Mouse (Mus musculus) midbrain, embryonic 10.5 days (tissue): Measurements from ENCODE around the gene Deaf1. TPM values are rescaled to one million over a fixed set of nuclear protein-coding genes. Genes with fewer than 3 reads are reported as not detected.

Source experiments
- DNase-seq: peaks from one replicate; pipeline ENCODE4 v3.0.0-alpha.2; 2017; ENCODE audit warnings: low spot score
- H3K27ac ChIP-seq: fragments of 300-500 bp; sonication (generic); replicated peaks from 2 replicates; pipeline ENCODE4 v1.5.1; 2016; ENCODE audit warnings: mild to moderate bottlenecking
- H3K27me3 ChIP-seq: fragments of 300-500 bp; sonication (generic); 2 replicates; pipeline ENCODE4 v1.6.1; 2016; ENCODE audit warnings: low read depth, mild to moderate bottlenecking; ENCODE audit not compliant: poor library complexity, severe bottlenecking
- H3K36me3 ChIP-seq: fragments of 300-500 bp; sonication (generic); 2 replicates; pipeline ENCODE4 v1.6.1; 2016; ENCODE audit warnings: mild to moderate bottlenecking, moderate library complexity
- H3K4me1 ChIP-seq: fragments of 300-500 bp; sonication (generic); 2 replicates; pipeline ENCODE4 v1.6.1; 2016
- H3K4me3 ChIP-seq: fragments of 300-500 bp; sonication (generic); 2 replicates; pipeline ENCODE4 v1.5.1; 2016; ENCODE audit warnings: mild to moderate bottlenecking, moderate library complexity
- H3K9me3 ChIP-seq: fragments of 300-500 bp; sonication (generic); replicated peaks from 2 replicates; pipeline ENCODE4 v1.6.1; 2016; ENCODE audit warnings: mild to moderate bottlenecking
- WGBS: fragments of 180-500 bp; shearing (Covaris S2); methylation state at CpG from one replicate; pipeline ENCODE4 v1.1.7; 2016; 5-methylcytosine and 5-hydroxymethylcytosine counted together
- polyA plus RNA-seq: library from polyadenylated mRNA; unstranded; fragments of >200 nt; fragmentation: Nextera tagmentation; extraction: Ambion mirVana; gene quantifications from 2 replicates; pipeline ENCODE4 v1.2.1, GENCODE M21; 2016

Deaf1 gene
- polyA plus RNA-seq = 57.4 and 67.2 TPM in 2 replicates

DNA sequence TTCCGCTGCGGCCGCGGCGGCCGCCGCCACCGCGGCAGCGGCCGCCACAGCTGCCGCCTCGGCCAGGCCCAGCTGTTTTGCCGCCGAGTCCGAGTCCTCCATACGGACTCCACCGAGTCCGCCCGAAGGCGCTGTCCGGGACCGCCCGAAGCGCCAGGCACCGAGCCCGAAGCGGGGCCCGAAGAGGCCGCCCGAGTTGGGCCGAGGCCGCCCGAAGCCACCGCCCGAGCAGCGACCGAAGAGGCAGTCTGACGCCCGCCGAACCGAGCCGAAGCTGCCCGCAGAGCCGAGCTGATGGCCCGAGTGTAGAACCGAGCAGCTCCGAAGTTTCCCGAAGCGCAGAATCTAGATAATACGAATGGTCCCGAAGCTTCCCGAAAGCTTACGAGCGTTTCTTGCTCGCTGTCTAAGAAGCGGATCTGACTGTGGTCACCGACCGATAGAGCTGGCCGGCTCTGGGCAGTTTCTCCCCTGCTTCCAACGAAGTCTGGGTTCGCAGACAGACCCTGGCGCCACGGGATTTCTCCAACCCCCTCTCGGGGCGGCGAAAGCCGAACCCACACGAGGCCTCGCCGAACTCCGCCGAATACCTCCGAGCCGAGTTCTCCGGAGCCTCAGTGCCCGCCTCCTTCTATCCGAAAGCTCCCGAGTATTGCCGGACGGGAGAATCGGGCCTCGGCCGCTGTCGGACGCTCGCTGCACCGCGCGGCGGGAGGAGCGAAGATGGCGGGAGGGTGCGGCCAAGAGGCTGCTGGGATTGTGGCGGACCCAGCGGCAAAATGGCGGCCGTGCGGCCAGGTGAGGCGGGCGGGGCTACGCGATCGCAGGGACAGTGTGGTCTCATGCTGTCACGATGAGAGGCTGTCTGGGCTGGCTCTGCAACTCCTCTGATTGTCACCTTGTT is at the start of gene Deaf1, which contains the start of gene Tmem80:
Deaf1 (minus strand) TSS at position 222 of the 904 bp plus-strand sequence.
Tmem80 (plus strand) TSS at position 271 of the 904 bp plus-strand sequence.
- peak; percentile 98 for DNase-seq
- Histone ChIP-seq H3K9me3 (no peaks in the 10 kb centered on the region), H3K4me3 (peak within 1 kb of the TSS; percentile 77), H3K4me1 (peaks cover 46% of the 10 kb centered on the region), H3K27ac (peak within 1 kb of the TSS; percentile 99), H3K27me3 (no peaks in the 10 kb centered on the region), H3K36me3 (peaks cover 33% of the 10 kb centered on the region)
- under 1% methylated on average over 105 of the region's 105 CpGs for WGBS

DNA sequence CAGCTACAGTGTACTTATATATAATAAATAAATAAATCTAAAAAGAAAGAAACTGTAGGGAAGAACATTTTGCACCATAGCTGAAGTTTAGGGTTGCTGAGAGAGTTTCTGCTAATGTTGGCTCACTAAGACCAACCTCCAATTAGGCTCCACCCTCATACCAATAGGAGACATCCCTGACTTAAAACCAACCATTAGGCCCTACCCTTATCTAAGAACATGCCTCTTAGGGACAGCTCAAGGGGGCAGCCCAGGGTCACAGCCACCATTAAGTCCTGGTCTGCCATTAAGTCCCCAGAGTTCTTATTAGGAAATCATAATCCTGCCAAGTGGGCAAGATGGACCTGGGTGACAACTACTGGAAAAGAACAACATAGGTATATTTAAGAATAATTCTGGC is 46.9 kb upstream of the Deaf1 start:
- Histone ChIP-seq H3K36me3 (no peaks in the 10 kb centered on the region), H3K4me1 (peaks cover 8% of the 10 kb centered on the region), H3K27me3 (no peaks in the 10 kb centered on the region), H3K27ac (no peak overlapping the region), H3K4me3 (no peak overlapping the region), H3K9me3 (no peaks in the 10 kb centered on the region)
- no peak for DNase-seq

DNA sequence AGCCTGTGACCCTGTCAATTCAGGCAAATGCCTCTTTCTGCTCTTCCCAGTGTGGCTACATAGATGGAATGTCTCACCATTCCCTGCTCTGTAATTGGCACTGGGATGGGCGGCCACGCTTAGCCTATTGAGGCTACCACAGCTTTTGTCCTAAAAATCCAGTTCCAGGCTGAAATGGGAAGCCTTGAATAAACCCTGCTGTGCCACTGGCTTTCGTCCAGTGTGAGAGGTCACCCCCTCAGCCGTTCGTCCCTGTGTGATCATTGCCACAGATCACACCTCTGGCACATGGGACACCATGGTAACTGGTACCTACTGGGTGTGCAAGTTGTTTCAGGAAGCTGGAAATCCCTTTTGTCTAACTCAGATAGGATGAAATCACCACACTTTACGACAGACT is 46.1 kb upstream of the Deaf1 start:
- no peaks in the 10 kb centered on the region for H3K27me3 ChIP-seq
- no peak overlapping the region for H3K4me3 ChIP-seq
- H3K4me1 ChIP-seq = peaks cover 8% of the 10 kb centered on the region
- H3K9me3 ChIP-seq = no peaks in the 10 kb centered on the region
- no peaks in the 10 kb centered on the region for H3K36me3 ChIP-seq
- whole genome bisulfite sequencing = 52% methylated on average over 6 of the region's 6 CpGs
- H3K27ac ChIP-seq = no peak overlapping the region
- no peak for DNase-seq

- peaks cover 8% of the 10 kb centered on the region for H3K4me1 ChIP-seq
- H3K4me3 ChIP-seq = no peak overlapping the region
- no peak for DNase-seq
- no peaks in the 10 kb centered on the region for H3K27me3 ChIP-seq
- H3K36me3 ChIP-seq = no peaks in the 10 kb centered on the region
- H3K27ac ChIP-seq = no peak overlapping the region
- WGBS = 78% methylated on average over 6 of the region's 6 CpGs
- no peaks in the 10 kb centered on the region for H3K9me3 ChIP-seq
These were observed 44.6 kb upstream of the Deaf1 start for GRCm38 (mm10) chr7:141371942-141372595.

DNA sequence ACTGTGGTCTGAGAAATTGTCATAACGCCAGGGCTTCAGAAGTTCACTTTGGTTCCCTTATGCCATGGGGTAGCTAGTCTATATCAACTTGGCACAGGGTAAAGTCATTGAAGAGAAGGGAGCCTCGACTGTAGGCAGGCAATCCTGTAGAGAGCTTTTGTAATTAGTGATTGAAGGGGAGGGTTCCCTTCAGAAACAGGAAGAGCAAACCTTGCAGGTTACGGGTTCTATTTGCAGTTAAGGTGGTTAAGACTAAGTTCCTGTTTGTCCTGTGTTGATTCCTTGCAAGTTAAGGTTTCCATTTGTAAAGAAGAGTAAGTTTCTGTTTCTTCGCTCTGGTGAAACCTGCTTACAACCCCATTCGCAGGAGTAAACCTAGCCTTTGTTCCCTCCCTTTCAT is 42.4 kb upstream of the Deaf1 start:
- Histone ChIP-seq H3K27me3 (no peaks in the 10 kb centered on the region), H3K4me3 (no peak overlapping the region), H3K4me1 (peaks cover 8% of the 10 kb centered on the region), H3K27ac (no peak overlapping the region), H3K9me3 (no peaks in the 10 kb centered on the region), H3K36me3 (no peaks in the 10 kb centered on the region)
- no peak for DNase-seq
- 72% methylated on average over 5 of the region's 5 CpGs for WGBS

DNA sequence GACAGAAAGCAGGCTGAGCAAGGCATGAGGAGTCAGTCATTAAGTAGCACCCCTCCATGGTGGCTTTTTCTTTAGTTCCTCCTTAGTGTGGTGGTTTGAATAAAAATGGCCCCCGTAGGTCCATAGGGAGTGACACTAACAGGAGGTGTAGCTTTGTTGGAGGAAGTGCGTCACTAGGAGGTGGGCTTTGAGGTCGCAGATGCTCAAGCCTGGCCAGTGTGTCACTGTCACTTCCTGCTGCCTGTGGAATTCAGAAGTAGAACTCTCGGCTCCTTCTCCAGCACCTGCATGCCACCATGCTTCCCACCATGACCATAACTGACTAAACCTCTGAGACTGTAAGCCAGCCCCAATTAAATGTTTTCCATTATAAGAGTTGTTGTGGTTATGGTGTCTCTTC is 39.9 kb upstream of the Deaf1 start:
- Histone ChIP-seq H3K27ac (no peak overlapping the region), H3K27me3 (peaks cover 9% of the 10 kb centered on the region), H3K4me1 (no peaks in the 10 kb centered on the region), H3K36me3 (no peaks in the 10 kb centered on the region), H3K9me3 (no peaks in the 10 kb centered on the region), H3K4me3 (no peak overlapping the region)
- WGBS = 89% methylated on average over 4 of the region's 4 CpGs
- no peak for DNase-seq

DNA sequence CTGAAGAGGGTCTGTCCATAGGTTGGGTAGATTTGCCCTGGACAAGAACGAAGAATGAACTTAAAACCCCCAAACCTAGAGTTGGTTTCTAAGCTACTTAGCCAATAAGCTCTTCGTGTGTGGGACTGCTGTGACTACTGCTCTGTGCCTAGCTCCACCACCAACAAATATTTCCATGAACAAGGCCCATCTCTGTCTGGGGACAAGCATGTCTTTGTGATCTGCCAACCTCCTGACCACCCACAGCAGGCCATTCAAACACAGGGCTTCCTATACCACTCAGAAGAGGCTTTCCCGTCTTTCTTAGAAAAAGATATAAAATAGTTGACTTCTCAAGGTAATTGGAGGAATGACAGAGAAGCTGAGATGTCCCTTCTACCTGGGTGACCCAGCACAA is 37.6 kb upstream of the Deaf1 start:
- peaks cover 31% of the 10 kb centered on the region for H3K27me3 ChIP-seq
- H3K36me3 ChIP-seq = no peaks in the 10 kb centered on the region
- WGBS = 81% methylated on average over 3 of the region's 3 CpGs
- H3K9me3 ChIP-seq = no peaks in the 10 kb centered on the region
- no peak for DNase-seq
- no peak overlapping the region for H3K27ac ChIP-seq
- H3K4me3 ChIP-seq = no peak overlapping the region
- peaks cover 7% of the 10 kb centered on the region for H3K4me1 ChIP-seq

DNA sequence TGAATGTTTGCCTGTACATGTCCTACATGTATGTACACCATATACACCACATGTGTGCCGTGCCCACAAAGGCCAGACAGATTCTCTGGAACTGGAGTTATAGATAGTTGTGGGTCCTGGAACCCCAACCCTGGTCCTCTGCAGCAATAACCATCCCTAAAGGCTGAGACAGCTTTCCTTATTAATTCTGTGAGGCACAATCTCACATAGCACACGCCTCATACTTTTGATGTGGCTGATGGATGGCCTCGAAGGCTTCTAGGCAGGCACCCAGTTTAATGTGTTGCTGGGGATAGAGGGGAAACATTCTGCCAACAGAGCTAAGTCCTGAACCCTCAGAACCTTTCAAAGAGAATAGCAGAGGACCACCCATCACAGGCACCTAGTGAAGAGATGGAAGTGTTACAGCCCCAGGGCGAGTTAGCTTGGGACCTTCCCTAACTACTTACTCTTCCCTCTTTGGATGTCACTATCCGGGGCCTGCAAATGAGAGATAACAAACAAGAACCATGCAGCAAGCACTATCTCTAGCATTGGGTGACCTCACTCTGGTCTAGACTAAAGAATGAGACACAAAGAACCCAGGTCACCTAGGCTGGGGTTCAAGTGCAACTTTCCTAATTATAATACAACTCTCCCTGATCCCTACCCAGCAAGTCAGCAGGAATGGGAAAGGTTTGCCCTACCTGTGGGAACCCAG is 37.0 kb upstream of the Deaf1 start:
- Histone ChIP-seq H3K4me1 (peaks cover 7% of the 10 kb centered on the region), H3K27me3 (peaks cover 37% of the 10 kb centered on the region), H3K27ac (no peak overlapping the region), H3K36me3 (no peaks in the 10 kb centered on the region), H3K4me3 (no peak overlapping the region), H3K9me3 (no peaks in the 10 kb centered on the region)
- WGBS = 85% methylated on average over 5 of the region's 5 CpGs
- DNase-seq = no peak

DNA sequence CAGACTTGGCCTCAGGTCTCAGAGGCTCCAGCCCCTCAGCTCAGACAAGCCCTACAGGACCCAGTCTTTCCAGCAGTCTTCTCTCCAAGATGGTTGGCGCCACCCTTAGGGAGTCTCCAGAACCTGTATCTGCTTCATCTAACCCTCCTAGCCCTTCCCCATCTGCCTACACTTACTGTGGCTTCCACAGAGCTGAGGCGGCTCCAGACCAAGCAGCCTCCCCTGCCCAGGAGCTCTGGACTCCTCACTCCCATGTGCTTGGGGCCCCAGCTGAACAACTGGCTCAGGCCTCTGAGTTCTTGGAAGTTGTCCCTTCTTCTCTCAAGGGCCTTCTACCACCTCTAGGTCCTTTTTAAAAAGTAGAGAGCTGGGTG is 36.2 kb upstream of the Deaf1 start:
- H3K27ac ChIP-seq = no peak overlapping the region
- H3K9me3 ChIP-seq = no peaks in the 10 kb centered on the region
- no peak for DNase-seq
- H3K4me3 ChIP-seq = no peak overlapping the region
- WGBS = 56% methylated on average over 2 of the region's 2 CpGs
- peaks cover 7% of the 10 kb centered on the region for H3K4me1 ChIP-seq
- H3K36me3 ChIP-seq = no peaks in the 10 kb centered on the region
- peaks cover 37% of the 10 kb centered on the region for H3K27me3 ChIP-seq

GRCm38 (mm10) chr7:141363106-141363751 is 35.7 kb upstream of the Deaf1 start:
- no peaks in the 10 kb centered on the region for H3K9me3 ChIP-seq
- H3K4me3 ChIP-seq = no peak overlapping the region; the same call in 1 of the 2 replicates
- H3K27me3 ChIP-seq = peaks cover 37% of the 10 kb centered on the region
- peaks cover 7% of the 10 kb centered on the region for H3K4me1 ChIP-seq
- no peaks in the 10 kb centered on the region for H3K36me3 ChIP-seq
- no peak overlapping the region for H3K27ac ChIP-seq
- peak; percentile 55 for DNase-seq
- 58% methylated on average over 4 of the region's 4 CpGs for WGBS

GRCm38 (mm10) chr7:141361510-141361909 is 34.0 kb upstream of the Deaf1 start:
- Histone ChIP-seq H3K9me3 (no peaks in the 10 kb centered on the region), H3K36me3 (no peaks in the 10 kb centered on the region), H3K4me1 (peaks cover 7% of the 10 kb centered on the region), H3K4me3 (no peak overlapping the region), H3K27ac (no peak overlapping the region), H3K27me3 (peaks cover 37% of the 10 kb centered on the region)
- no peak for DNase-seq
- 19% methylated on average over 24 of the region's 24 CpGs for WGBS

GRCm38 (mm10) chr7:141356971-141357370 is 29.5 kb upstream of the Deaf1 start:
- no peak for DNase-seq
- peaks cover 13% of the 10 kb centered on the region for H3K4me1 ChIP-seq
- no peaks in the 10 kb centered on the region for H3K9me3 ChIP-seq
- 82% methylated on average over 14 of the region's 14 CpGs for WGBS
- H3K36me3 ChIP-seq = no peaks in the 10 kb centered on the region
- H3K4me3 ChIP-seq = no peak overlapping the region
- H3K27me3 ChIP-seq = peaks cover 24% of the 10 kb centered on the region
- no peak overlapping the region for H3K27ac ChIP-seq
